Comparison of ENCODE assay signal across 8 mouse cellular contexts in the genomic region with DNA sequence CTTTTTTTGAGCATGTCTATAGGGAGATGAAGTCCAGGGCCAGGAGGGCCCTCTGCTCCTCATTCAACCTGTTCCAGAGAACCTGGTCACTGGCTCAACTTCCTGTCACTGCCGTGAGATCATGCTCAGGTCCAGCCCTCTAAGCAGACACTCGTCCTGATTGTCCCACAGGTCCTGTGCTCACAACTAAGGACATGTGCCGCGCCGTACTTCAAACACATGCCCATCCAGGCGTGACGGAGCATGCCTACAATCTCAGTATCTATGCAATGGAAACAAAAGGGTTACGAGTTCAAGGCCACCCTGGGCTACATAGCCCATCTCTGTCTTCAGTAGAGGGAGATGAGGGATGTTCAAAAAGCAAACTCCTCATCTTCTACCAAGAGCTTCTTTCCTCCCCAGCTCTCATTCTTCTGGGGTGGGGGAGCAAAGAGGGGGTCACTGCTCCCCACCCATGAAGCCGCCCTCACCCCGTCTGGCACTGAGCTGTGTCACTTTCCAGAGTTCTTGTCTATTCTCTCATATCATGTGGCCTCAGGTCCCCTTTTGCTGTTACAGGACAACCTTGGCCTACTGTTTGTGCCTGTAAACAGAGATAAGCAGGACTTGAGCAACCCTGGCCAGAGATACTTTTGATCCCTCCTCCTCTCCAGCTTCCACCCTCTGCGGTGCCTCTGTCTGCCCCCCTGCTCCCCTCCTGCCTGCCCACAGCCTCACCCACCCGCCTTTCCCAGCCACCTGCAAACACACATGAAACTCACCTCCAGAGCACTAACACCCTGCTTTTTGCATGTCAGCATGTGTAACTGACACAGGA.
DNase-seq lines count a peak whose midpoint lies in the region; ATAC-seq lines count a peak whose summit lies in the region.

No protein-coding gene starts in this region.

- peak; percentile 57 for DNase-seq in adrenal gland, adult 8-10 months
- DNase-seq in spleen, postnatal 4 days (ENCODE audit: low spot score in 2 of 2) = peak; percentile 68 to 82
- no peak for DNase-seq in layer of hippocampus, adult 9-10 months (ENCODE audit: low spot score)
- no peak for DNase-seq in urinary bladder, adult 18-20 months (ENCODE audit: low spot score in 2 of 2)
- no peak for DNase-seq in urinary bladder, postnatal 36 days (ENCODE audit: low spot score in 2 of 2)
- DNase-seq in right cerebral cortex, postnatal 4 days = no peak

- ATAC-seq in common myeloid progenitor, adult 5-6 weeks (replicated peaks; ENCODE audit: low read depth, poor library complexity, severe bottlenecking) = peak; percentile 96
- ATAC-seq in hematopoietic stem cell, adult 5-6 weeks (replicated peaks in 1 of 2; ENCODE audit: insufficient read depth in 1 of 2, low FRiP score in 2 of 2, low TSS enrichment in 1 of 2, low read depth in 1 of 2, poor library complexity in 2 of 2, severe bottlenecking in 2 of 2) = peak; percentile 81 to 82

Comparison
In these comparisons a context has a peak if more than half of its experiments do, and no peak if none do; other contexts are left out.
1. DNase-seq: peak in adrenal gland, adult 8-10 months (single experiment) and spleen, postnatal 4 days (2 of 2); none in layer of hippocampus, adult 9-10 months (single experiment), urinary bladder, adult 18-20 months (0 of 2), urinary bladder, postnatal 36 days (0 of 2) and right cerebral cortex, postnatal 4 days (single experiment).